Mouse (Mus musculus): ENCODE results near the gene Uhrf1bp1.

- TF ChIP-seq POLR2A (IDR thresholded peaks at IDR 0.05; ENCODE audit: borderline replicate concordance, insufficient read depth, low read length) (no peak), CTCF (IDR thresholded peaks at IDR 0.05; ENCODE audit: borderline replicate concordance, insufficient read depth, low read depth, low read length) (no peak)
Measured at GRCm38 (mm10) chr17:27848351-27848750, 7.9 kb upstream of the Uhrf1bp1 start.
